Mouse (Mus musculus) layer of hippocampus, adult 9-10 months (tissue): ENCODE measurements at regions not wholly inside any gene's neighbourhood (a gene's known extent, or its start where the extent isn't known, plus 50 kb on each side); places are given as distances from the start of the nearest gene placed in this dataset.

Source experiments
- DNase-seq: peaks from one replicate; pipeline ENCODE4 v3.0.0; 2022; ENCODE audit warnings: low spot score

DNA sequence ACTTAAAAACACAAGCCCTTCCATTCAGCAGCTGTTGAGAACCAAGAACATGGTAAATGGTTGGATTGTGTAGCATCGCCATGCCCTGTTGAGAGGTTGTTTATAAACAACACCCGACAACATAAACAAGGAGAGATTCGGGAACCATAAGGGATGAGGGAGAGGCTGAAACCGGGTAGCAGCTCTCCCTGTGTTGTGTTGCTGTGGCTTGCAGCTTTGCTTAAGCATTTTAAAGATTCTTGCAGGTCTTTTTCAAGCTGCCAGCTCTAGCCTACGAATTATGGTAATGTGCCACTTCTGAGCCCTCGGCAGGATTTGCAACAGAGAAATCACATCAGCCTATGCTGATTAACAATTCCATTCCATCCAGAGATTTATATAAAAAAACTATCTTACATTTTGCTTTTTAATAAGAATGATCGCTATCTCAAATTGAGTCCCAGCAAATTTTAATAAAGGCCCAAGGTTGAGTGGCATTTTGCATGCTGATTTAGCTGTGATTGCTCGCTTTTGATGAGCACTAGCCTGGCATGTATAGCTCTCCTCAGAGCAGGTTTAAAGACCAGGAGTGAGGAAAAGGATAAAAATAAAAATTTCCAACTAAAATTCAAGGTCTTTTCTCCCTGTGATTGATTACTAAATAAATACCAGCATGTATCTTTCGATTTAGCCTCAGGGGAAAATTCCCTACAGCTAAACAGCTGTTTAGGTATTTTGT, 445.7 kb upstream of the 4930412O13Rik start:
- no peak for DNase-seq

DNA sequence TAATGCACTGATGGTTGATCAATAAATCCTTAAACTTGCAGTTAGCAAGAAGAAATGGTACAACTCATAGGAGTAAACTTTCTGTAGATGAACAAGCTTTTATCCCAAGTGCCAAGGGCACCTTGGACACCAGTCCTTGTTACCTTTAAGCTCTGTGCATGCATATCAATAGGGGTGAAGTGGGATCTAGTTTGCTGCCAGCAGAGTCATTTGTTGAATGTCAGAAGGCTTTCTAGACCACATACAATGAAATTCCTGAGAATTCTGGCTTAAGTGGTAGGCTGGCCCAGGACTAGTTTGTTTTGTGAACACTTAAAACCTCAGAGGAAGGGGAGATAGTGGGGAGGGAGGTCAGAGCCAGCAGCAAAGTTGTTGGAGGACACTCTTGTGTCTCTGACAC, 437.9 kb upstream of the 4930412O13Rik start:
- no peak for DNase-seq

DNA sequence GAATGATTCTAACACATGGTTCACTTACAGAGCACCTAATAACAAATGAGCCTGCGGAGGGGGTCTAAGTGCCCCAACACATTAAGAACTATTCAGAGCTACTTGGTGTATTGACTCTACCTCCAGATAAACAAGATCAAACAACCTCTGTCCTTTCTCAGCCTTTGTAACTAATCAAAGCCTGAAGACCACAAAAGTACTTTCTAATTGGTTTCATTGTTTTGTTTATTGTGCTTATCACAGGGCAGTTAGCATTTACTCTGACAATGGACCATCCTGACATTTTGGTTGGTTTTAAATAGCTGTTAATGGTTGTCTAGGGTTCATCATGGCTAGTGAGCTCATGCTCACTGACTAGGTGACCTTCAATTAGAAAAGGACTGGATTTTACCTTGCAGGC, 435.2 kb upstream of the 4930412O13Rik start:
- no peak for DNase-seq

DNA sequence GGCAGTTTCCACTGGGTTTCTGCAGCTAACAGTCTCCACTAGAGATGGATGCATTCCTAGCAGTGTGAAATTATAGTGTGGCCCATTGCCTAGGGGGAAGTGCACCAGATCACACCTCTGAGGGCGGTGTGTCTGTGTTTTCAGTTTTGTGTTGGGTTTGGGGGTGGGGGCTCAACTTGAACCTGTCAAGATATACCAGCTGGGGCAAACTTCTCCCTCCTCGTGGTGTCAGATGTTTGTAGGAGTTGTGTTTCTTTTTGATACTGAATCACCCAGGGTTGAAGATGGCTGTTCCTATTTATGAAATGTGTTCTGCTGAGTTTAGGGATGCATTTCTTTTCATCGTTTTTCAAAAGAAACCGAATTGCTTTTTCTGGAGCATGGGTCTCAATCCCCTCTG, 416.6 kb upstream of the 4930412O13Rik start:
- DNase-seq, result no peak

DNA sequence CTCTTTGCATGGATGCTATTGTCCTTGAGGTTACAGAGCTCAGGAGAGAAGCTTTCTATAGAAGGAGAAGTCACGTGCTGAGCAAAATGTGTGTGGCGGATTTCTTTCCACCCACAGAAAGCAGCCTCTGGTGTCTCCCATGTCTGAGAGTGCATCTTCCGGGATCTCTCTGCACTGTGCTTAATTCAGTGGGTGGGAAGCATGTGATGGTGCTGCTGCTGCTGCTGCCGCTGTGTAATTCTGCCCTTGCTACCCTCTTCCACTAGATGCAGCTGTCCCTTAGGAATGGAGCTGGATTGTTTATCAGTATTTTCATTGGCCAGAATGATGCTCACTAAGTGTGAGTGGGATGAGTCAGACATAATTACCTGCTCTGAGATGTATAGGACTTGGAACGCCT, 416.2 kb upstream of the 4930412O13Rik start:
- no peak for DNase-seq

DNA sequence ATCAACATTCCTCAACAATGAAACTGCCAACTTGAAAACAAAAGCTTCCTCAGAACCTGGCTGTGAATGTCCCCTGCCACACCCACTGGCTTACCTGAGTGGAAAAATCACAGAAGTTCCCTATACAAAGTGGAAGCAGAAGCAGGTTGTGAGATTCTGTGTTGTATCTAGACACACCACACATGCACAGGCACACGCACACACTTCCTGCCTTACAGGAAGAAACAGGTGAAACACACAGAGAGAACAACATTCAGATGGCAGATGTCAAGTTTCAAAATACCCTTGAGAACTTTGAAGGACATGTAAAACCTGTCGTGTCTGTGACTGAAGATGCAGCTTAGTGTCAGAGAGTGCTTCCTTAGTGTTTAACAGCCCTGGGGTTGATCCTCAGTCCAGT, 413.5 kb upstream of the 4930412O13Rik start:
- no peak for DNase-seq

DNA sequence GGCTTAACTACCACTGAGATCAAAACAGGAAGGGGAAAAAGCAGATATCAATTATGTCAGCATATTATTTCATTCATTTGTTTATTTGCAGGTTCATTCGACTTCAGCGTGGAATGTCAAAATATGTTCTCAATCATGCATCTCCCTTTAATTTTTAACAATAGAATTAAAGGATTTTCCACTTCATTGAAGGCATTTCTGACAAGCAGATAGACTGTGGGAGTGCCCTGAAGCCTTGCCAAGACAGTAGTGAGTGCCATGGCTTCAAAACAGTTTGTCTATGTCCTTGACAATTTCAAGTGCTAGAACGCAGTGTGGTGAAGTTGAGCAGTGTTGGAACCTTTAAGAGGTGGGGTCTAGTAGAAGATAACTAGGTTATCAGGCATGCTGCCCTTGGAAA, 412.4 kb upstream of the 4930412O13Rik start:
- no peak for DNase-seq

DNA sequence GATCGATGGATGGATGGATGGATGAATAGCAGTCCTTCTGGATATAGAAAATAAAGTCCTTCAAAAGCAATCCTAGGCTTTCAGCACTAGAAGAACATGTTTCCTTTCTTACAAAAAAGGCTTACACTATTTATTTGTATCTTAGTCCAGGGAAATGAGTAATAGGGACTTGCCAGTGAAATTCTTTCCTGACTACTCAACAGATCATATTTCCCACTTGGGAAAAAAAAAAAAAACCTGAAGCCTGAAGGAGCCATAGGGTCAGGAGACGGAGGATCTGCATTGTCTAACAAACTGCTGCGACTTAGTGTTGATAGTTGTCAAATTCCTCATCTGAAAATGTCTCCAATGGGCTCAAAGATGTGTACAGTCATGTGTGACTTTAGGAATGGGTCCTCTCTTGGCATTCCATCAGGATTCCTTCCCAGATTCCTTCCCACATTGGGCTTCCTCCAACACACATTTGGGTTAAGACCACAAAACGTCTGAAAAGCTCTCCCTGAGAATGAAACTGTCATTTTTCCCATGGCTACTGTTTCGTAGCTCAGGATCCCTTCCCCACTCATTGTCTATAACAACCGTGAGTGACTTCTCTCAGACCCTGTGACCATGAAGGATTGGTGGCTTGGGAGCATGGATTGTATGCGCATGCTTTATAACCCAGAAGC, 399.2 kb upstream of the 4930412O13Rik start:
- DNase-seq, result no peak

DNA sequence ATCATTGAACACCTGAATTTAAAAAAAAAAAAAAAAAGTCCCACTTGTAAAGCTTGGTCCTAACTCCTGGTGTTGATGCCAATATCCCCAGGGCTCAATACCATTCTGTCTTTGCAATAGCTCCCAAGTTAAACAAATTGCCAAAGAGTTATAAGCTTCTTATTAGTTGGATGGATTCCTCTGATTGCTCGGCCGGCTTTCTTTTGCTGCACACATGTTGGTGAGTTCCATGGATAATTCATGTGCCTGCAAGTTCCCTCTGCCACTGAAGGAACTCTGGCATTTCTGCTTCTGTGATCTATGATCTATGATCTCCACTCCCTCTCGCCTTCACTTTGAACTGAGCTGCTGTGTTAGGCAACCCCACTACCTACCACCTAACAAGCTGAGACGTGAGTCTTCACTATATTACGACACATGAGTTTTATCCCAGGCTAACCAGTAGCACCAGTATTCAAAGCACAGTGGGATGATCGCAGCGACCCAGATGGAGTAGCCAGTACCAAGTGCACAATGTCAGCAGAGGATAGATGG, 393.6 kb upstream of the 4930412O13Rik start:
- no peak for DNase-seq

DNA sequence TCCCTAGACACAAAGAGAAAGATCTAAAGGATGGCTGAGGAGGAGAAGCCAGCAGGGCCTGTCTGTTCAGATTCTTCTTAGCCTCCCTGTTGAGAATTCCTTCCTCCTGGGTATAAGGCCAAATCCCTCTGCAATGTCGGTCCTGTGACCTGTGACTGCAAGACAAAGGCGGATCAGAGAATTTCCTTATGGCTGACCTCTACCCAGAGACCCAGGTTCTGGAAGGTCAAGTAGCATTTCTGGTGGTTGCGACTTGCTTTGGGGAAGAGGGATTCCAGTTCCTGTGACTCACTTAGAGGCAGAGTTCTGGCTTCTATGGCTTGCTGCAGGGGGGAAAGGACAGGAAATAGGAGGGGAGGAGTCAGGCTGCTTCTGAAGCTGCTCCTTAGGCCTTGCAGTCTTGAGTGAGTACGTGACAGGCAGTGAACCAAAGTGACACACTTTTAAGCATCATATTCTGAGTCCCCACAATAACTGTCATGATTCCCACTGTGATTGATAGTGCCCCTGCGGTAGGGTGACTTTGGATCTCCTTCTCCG, 387.4 kb upstream of the 4930412O13Rik start:
- no peak for DNase-seq

DNA sequence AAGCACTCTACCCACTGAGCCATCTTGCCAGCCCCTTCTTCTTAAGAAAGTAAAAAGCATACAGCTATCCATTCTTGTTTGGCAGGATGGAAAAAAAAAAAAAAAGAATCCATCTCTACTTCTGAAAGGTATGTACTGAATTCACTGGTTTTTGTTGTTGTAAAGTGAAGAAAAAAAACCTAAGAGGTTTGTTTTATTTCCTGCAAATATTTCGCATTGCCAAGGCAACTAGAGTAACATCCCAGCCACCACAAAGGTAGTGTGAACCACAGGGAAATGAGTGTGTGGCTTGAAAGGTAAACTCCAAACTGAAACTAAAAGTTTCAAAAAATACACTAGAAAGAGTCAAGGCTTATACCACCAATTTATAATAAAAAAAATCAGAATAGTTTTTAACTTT, 361.0 kb upstream of the 4930412O13Rik start:
- DNase-seq, result no peak

DNA sequence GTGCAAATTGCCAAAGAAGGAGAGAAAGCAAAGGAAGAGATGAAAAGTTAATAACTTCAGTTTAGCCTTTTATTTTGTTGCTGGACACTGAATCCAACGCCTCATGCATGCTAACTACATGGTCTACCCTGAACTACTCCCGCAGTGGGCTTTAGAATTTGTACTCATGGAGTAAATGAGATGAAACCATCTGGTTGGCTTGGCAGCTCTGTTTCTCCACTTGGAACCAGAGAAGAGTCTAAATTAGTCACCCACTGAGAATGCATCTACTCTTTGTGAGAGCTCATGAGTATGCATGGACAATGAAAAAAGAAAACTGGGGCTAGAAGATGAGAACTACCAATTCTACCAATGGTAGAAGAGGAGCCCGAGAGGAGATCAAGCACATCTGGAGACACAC, 355.1 kb upstream of the 4930412O13Rik start:
- no peak for DNase-seq

DNA sequence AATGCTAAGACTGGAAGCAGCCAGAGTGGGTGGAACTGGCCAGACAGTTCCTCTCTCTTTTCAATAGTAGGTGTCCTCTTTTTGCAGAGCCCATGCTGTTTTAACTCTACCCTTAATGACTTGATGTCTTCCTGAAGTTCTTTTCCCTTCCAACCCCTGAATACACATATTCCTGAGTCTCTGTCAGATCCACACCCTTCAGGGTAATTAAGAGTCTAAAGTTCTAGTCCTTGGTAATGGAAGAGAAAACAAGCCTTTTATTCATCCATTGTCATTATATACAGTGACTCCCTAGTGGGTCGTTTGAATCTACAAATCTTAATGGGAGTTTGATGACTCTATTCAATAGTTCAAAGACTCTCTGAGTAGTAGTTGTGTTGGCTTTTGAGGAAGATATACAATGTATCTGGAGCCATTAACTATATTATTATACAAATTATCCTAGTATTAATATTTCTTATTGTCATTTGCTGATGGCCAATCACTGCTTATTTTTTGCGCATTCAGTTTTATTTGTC, 345.9 kb upstream of the 4930412O13Rik start:
- no peak for DNase-seq

DNA sequence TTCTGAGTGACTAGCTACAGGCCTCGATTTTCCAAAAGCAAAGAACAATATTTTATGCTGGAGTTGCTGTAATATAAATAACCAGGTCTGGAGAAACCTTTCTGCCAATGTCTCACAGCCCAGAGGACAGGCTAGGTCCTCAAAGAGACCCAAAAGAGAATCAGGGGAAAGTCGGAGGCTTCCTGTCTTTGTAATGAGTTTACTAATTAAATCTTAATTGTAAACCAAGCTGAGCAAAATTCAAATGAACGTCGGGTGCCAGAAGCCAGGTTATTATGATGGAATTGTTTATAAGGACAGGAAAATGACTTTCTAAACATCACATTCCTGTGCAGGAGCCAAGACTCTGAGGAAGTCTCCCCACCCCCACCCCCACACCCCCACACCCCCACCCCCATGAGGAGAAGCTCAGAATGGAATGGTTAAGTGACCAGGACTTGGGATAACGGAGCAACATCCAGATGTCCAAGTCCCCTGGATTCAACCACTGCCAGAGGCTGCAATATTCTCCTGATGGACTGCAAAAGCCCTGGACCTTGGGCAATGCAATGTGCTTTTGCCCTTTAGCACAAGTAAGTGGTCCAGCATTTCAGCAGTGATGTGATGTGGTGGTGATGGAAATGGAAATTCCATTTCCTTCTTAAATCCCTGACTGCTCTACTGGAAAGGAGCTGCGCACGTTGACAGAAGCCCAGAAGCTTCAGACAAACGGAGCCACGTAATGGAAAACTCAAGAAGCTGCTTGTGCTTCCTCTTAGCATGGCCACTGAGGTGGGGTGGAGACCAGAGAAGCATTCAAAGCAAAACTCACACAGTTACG, 333.1 kb upstream of the 4930412O13Rik start:
- DNase-seq, result no peak

DNA sequence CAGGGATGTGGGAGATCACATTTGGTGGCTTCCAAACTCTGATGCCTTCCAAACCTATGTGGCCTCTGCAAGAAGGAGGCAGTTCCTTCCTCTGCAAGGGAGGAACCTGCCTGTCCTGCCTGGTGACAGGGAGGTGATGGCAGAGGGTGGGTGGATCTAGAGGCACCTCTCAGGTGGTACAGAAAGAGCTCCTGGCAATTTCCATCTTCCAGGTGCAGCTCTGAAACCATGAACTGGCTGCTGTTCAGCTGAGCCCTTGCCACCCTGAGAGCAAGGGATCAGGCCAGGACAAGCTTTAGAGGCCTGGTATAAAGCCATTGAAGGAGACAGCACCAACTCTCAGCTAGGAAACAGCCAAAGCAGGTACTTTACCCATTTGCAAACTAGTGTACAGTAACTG, 327.7 kb upstream of the 4930412O13Rik start:
- no peak for DNase-seq

DNA sequence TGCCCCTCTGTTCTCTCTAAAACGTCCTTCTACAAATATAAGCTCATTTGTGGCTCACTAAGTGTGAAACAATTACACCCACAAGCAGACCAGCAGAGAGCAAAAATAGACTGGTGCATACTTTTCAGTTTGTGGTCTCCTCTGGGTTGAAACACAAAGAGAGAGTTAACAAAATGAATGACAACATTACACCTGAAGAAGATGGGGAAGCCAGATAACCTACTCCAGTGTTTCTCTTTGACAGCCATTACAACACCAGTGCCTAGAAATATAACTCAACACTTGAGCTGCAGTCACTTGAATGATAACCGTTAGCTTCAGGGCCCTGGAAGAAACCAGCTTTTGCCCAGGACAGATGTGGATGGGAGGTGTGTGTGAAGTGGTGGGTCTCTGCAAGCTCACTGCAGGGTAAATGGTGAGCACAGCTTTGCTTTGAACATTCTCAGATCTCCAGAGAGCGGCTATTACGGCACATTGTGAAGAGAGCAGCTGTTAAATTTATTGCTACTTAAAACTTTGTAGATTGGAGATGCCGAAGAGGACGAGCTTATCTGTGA, 316.5 kb upstream of the 4930412O13Rik start:
- no peak for DNase-seq

DNA sequence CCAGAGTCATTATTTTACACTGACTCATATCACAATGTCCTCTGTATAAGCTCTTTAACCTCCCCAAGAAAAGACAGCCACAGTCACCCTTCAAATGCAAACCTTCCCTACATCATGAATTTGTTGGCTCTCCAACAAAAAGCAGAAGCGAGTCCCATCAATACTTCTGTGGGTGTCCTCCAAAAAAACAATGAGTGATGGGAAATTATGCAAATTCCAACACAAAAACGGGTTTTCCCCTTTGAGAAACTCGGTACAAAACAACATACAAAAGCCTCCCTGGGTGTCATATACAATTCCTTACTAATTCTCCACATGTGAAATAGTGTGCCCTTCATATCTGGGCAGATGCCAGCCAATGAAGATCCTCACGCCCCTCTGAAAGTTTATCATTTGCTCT, 311.8 kb upstream of the 4930412O13Rik start:
- DNase-seq, result no peak

DNA sequence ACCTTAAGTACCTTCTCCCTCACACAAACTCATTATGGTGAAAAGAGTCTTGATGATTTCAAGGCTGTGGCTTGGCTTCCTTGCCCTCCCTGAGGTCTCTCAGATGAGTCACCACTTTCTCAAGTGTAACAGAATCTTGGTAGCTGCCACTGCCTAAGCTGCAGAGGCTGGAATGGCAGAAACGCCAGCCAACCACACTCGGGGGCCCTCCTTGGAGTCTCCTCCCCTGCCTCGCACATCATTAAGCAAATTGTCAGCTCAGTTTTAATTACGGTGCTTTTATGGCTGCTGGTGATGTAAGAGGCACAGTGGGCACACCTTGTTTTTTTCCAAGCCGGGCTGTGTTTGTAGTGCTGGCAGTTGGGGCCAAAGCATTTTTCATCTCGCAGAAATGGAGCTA, 306.9 kb upstream of the 4930412O13Rik start:
- no peak for DNase-seq

DNA sequence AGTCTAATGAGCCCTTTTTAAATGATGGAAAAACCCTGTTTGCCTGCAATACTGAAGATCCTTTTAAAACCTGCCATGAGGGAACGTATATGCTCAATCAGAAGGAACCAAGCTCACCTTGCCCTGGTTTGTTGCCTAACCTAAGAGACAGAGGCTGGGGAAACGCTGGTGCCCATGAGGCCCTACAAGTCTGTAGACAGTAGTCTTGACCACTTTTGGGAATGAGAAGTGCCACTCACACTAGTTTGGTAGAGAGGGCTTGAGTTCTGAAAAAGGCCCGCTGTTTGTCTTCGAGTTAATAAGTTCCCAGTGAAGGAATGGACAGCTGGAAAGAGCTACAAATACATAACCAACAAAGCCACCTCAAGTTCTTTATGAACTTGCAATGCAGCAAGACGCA, 306.4 kb upstream of the 4930412O13Rik start:
- no peak for DNase-seq

DNA sequence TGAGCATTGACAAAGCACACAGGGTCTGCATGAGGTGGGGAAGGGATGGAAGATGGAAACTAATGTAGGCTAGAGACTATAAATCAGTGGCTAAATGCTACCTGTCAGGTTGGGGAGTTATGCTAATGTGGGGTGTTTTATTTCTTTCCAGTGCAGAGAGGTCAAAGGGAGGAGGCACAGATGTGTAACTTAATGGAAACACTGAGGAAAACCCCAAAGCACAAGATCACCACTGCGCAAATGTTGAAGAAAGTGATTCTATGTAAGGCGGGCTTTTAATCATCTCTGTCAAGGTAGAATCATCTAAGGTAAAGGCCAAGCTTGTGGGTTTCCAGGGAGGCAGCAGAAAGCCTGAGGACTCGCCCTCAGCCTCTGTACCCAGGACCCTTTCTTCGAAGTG, 303.2 kb upstream of the 4930412O13Rik start:
- DNase-seq, result no peak

DNA sequence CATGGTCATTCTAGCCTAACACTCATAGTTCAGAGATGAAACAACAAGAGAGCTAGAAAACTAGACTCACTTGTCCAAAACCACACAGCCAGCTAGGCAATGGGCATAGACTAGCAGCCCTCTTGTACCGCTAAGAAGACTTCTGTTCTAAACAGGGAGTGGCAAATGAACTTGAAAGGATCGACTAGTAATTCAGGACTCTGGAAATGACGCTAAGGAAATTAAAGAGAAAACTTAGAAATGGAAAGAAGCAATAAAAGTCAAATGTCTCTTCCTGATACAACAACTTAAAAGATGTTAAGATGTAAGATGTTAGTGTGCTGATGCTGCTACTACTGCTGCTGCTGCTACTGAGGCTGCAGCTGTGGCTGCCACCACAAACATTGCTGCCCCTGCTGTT, 293.7 kb upstream of the 4930412O13Rik start:
- DNase-seq, result no peak

DNA sequence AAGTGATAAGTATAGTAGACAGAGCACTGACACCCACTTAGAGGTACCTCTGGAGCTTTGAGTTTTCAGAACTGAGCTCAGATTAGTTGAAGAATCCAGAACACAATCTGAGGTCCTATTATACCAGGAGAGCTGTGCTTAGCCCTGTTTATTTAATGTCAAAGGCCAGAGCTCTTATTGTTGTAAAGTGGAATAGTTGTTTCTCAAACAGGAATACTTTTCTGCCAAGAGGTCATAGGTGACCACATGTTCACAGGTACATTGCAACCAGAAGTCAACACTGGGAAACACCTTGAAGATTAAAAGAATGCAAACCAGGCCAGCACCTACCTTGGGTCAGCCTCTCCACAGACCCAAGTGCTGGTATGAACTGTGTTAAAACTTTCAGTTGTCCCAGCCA, 291.9 kb upstream of the 4930412O13Rik start:
- DNase-seq, result no peak
